Mouse (Mus musculus) frontal cortex, postnatal 25 days (tissue): ENCODE results near the gene Bet1l.
"Not testable (repeated sequence)": the region's sequence is repeated elsewhere in the genome, so short reads cannot be mapped to it uniquely, and the experiment has no call there.

Experiments
- DNase-seq, 2 experiments: peaks; one replicate each; pipeline ENCODE4 v3.0.0; 2022; ENCODE audit warnings: low spot score in 2 of 2

The Bet1l gene

DNA sequence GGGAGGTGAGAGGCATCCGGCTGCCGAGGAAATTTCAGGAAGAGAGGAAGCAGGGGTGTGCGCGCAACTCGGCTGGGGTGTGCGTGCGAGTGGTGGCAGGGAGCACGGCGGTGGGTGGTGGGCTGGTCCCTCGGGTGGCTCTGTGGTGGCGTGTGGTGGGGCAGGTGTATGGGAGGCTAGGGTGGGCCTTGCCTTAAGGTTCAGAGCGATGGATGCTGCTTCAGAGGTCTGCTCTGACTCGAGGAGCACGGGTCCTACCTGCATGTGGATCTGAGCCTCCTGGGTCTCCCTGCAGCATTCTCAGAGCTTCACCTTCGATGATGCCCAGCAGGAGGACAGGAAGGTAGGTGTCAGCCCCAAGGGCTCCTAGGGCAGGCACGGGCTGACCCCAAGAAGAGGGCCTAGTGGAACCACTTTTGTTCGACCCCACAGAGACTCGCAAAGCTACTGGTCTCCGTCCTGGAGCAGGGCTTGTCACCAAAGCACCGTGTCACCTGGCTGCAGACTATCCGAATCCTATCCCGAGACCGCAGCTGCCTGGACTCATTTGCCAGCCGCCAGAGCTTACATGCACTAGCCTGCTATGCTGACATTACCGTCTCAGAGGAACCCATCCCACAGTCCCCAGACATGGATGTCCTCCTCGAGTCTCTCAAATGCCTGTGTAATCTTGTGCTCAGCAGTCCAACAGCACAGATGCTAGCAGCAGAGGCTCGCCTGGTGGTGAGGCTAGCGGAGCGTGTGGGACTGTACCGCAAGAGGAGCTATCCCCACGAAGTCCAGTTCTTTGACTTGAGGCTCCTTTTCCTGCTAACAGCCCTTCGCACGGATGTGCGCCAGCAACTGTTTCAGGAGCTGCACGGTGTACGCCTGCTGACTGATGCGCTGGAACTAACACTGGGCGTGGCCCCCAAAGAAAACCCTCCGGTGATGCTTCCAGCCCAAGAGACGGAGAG, at the start of gene Bet1l:
Gene Bet1l (minus strand): TSS at position 28 of the 956 bp plus-strand sequence.
- DNase-seq: no peak

DNA sequence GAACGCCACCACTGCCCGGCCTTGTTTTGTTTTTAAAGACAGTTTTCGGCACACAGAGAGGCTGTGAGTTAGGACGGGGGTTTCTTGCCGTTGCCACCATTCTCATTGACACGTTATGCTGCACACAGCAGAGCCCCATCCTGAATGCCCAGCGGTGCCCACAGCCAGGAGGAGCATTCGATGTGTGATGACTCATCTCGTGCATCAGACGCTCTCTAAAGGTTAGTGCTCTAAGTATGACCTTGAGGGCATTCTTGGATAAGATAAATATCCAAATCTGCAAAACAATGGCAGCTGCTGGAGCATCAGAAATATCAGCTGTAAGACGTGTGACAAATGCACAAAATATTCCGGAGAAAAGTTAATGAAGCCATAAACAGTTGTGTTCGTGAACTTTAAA, 49.8 kb upstream of the Bet1l start:
- no peak for DNase-seq

DNA sequence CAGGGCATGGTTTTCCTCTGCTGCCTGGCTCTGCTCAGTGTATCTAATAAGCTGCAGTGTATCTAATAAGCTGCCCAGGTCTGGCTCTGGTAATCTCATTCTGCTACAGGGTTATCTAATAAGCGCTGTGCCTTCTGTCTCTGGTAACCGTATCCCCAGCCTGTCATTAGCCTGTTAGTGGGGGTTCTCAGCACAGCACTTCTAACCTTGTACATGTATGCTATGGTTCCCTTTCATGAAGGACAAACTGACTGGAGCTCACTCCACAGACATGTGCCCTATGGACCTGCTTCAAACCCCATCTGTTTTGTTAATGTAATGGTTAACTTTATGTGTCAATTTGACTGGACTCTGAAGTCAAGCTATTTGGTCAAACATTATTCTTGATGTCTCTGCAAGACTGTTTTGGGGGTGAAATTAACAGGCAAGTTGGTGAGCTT, 48.3 kb upstream of the Bet1l start:
- no peak for DNase-seq

DNA sequence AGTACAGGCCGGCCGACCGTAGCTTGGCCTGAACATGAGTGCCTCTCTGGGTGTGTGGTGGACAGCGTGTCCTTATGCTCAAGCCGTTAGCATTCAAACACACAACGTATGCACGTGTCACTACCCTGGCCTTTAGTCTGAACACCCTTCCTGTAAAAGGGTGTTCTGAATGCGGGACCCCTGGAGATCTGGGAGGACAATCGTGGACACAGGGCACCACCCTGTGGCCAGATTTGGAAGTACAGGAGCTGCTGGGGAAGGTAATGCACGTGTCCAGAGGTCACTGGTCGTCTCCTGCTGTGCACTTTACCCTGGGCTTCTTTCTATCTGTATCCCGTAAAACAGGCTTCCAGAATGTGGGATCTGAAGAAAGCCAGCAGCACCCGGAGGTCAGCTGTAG, 45.8 kb upstream of the Bet1l start:
- DNase-seq: peak; percentile 68 to 72

DNA sequence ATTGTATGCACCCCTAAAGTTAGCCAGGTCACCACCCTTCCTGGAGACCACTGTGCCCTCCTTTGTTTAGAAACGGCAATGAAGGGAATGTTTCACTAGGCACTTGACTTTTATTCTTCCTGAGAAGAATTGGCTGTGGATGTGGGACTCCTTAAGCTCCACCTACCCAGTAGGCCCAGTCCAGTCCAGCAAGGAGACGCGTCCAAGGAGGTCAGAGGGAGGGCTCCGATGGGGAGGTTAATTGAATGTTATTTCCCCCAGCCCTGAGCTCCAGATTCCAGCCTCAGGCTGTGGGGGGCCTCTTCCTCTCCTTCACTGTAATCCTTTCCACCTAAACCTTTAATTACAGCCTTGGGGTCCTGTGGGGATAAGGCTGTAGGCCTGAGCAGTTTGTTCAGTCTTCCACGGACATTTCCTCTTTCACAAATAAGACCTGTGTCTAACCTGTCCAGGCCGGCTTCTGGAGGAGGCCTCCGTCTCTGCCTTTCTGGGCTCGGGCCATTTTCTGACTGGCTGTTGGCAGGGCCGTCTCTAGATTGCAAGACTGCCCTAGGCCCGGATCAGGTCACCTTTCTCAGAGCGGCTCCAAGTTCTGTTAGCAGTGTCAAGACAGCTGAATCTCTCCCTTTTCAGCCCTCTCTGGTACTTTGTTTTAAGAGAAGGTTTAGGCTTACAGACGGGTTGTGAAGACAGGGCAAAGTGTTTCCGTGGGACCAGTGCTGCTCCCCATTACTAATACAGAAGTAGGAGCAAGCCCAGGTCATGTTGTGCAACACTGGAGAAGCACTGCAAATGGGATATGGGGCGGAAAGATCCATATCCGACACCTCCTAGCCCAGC, 44.9 kb upstream of the Bet1l start:
- no peak for DNase-seq

DNA sequence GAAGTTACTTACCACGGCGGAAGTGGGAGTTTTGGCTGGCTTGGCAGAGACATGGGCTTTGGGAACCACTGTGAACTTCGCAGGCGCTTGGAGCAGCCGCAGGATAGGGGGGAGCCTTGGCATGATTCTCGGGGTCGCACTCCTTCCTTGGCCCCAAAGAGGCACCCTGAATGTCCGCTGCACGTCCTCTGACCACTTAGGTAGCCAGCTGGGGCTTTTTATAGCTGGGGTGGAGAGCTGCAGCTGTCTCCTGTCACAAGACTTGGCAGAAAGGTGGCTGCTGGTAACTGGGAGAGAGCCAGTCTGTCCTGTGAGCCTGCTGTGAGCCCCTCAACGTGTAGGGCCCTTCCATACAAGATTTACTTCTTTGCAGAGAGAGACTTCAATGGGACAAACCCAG, 42.8 kb upstream of the Bet1l start, which contains the start of gene Cox8b:
Gene Cox8b (minus strand): TSS at position 227 of the 400 bp plus-strand sequence.
- no peak for DNase-seq

DNA sequence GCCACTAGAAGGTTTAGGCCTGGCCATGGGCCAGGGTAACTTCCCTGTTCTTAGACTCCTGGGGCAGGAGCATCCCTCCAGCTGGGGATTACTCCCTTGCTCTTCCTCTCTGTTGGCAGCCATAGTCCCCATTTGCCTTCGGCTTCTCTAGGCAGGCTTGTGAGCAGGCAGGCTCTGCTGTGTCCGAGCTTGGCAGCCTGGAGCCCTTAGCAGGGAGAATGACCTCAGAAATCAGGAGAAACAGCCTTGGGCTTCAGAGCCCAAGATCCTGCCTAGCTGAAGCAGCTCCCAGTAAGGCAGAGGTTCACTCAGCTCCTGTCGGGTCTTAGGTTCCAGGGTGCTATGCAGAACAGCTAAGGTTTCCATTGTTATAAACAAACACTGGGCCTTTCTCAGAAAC, 41.7 kb upstream of the Bet1l start:
- no peak for DNase-seq

DNA sequence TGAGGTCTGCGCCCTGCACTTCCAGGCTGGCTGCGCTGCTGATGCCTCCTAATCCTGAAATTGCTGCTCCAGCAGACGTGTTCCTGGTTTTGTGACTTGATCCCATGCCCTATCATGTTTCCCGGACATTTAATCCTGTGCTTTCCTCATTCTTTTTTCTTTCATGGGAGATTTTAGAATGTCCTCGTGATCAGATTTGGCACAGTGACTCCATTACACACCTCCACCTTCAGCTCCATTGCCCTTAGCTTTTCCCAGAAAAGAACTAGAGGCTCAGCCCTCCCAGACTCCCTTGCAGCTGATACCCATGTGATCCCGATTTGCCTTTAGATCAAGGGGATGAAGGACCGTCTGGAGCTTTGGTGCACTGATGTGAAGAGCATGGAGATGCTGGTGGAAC, 40.5 kb upstream of the Bet1l start:
- no peak for DNase-seq

DNA sequence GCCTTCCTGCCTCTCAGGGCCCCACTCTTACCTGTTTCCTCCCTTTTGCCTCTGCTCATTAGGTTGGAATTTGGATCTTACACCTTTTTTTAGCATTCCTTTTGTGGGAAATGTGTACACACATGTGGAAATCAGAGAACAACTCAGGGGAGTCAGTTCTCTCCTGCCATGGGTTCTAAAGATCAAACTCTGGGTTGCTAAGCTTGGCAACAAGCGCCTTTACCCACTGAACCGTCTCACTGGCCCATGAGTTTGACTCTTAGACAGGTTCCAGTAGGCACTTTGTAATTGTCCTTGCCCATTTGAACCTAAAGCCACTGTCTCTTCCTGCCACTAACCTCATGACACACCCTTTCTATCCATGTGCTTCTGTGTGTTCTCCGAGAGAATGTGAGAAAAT, 37.2 kb upstream of the Bet1l start:
- no peak for DNase-seq

DNA sequence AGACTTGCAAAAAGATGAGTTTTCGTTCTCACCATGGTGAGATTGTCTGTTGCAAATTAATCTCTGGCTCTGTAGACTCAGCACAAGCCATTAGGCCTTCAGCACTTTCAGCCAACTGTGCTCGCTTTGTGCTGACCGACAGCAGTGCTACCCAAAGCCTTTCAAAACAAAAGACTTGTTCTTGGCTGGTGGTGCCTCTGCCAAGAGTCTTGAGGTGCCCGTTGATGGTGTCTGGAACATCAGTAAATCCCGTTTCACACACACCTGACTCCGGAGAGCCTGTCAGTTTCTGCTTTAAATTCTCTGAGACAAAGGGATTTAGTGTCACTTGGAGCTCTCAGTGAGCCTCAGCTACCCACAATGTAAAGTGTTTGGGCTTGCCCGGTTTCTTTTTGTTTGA, 36.7 kb upstream of the Bet1l start:
- DNase-seq: no peak

DNA sequence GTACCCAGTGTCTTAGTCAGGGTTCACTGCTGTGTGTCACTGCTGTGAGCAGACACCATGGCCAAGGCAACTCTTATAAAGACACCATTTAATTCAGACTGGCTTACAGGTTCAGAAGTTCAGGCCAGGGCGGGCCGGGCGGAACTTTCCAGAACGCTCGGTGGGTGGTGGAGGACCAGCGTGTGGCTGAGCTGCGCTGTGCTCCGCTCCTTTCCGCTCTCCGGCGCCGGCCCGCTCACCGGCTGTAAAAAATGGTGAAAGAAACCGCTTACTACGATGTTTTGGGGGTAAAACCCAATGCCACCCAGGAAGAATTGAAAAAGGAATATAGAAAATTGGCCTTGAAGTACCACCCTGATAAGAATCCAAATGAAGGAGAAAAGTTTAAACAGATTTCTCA, 33.3 kb upstream of the Bet1l start:
- not testable (repeated sequence) for DNase-seq

DNA sequence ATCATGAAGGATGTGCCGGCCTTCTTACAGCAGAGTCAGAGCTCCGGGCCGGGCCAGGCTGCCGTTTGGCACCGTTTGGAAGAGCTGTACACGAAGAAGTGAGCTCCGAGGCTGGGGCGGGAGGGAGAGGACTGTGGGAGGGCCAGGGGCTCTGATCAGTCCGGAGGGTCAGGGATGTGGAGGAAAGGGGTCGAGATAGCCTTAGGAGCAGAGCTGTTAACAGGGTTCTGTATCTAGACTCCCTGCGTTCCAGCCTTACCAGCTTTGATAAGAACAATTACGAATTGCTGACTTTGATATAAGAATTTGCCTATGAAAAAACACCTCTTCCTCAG, 25.1 kb upstream of the Bet1l start:
- no peak for DNase-seq

DNA sequence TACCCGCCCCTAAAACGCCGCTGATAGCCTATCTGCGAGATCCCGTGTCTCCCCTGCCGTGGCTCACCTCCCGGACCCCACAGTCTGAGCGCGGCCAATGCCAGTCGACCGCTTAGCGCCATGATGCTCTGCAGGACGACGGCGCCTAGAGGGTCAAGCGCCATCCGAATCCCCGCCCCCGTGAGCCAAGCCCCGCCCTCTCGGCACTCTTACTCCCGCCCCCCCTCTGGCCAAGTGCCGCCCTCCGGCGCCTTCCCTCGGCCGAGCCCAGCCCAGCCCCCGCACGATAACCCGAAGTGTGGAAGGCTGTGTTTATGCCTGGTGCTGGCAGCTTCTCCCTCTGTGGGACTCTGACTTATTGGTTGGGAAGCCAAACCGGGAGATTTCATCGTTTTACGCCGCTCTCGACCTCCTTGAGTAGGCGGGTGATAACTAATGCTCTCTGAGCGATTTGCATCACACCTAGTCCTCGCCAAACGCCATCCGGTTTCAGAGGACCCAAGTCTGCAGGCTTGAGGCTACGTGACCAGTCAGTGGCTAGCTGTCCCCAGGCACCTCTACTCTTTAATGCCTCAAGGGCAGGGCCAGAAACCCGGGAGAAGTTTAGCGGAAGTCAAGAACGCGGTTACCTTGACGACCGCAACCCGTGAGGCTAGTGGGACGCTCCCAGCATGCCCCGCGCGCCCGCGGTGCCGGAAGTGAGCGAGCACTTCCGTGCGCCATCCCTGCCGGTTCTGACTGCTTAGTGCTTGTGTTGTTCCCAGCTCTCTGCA, 24.5 kb upstream of the Bet1l start, which contains the start of the genes Psmd13 and Sirt3:
Gene Psmd13 (plus strand): TSS at position 273 of the 773 bp plus-strand sequence.
Gene Sirt3 (minus strand): TSS at position 614 of the 773 bp plus-strand sequence.
- peak; percentile 87 to 91 for DNase-seq

DNA sequence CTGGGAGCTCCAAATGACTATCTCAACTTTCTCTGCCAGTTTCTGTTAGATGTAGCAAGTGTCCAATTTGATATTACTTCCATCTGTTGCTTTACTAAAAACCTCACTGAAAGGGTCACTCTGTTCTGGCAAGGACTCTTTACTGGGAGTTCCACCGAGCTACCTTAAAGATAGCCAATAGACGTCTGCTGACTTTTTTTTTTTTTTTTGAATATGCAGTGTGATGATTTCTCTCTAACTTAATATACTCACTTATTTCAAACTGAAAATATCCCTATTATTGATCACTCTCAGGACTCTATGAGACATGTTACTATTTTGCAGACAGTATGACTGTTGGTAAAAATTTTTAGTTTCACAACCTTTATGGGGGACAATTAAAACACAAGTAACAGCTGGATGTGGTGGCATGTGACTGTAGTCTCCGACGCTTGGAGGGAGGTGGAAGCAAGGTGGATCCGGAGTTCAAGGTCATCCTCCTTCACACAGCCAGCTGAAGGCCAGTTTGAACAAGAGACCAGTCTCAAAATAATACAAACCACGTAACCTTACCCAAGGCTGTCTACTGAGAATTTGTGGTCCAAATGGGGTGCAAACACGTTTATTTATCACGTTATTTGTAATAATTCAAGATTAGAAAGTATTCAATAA, 23.6 kb upstream of the Bet1l start:
- DNase-seq: no peak

DNA sequence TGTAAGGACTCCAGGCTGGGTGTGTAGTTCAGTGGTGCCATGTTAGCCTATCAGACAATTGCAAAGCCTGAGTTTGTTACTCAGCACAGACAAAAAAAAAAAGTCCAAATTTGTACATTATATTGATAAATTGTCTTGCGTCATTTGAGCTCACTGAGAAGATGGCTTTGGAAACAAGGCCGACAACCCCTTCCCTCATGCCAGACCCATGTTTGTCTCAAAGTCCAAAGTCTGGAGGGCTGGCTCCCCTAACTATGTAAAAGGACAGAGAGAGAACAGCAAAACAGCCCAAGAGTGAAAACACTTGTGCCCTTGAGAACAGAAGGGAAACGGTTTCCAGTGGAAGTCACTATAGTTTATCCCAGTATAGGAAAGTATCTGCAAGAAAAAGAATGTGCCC, 23.0 kb upstream of the Bet1l start:
- DNase-seq: no peak

DNA sequence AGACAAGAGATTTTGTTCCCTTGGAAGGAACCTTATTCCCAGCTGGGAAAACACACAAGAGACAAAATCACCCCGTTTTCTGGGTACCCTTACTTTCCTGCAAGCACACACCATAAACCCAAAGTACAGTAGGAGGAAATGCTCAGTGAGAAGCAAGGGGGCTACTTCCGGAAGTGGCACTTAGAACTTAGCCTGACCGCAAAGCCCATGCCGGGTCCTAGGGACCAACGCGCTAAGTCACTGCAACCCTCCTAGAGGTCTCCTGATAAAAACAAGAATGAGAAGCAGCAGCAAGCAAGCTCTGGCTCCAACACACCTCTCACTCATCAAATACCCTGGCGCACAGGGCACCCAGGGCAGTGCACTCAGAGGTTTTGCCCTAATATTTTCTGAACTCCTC, 22.0 kb upstream of the Bet1l start:
- DNase-seq: no peak

DNA sequence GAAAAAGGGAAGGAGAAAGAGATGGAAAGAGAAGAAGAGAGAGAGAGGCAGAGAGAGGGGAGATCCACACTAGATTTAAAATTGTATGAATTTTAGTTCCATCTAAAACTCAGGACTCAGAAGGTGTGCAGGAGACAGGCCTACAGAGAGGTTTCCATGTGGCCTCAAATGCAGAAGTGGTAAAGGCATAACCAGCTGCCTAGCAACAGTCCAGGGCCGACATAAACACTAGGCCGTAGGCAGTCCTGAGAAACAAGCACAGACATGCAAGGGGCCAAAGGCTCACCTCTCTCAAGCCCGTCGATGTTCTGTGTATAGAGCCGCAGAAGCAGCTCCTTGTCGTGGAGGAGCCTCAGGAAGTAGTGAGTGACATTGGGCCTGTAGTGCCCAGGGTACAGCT, 20.0 kb upstream of the Bet1l start:
- DNase-seq: no peak

DNA sequence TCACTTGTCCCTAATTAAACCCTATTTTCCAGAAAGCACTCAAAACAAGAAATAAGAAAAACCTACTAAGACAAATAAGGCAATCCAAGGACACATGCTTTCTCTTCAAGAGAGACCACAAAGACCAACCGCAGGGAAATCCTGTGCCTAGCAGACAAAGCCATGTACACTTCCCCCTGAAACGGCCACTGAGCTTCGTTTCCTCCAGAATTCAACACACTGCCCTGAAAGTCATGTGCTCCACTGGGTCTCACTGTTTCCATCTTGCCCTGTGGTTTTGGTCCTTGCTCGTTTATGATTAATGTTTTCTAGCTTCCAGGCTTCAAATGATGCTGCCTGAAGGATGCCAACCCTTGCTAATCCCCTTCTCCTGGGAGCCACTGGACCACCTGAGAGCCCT, 16.8 kb upstream of the Bet1l start:
- DNase-seq: no peak

DNA sequence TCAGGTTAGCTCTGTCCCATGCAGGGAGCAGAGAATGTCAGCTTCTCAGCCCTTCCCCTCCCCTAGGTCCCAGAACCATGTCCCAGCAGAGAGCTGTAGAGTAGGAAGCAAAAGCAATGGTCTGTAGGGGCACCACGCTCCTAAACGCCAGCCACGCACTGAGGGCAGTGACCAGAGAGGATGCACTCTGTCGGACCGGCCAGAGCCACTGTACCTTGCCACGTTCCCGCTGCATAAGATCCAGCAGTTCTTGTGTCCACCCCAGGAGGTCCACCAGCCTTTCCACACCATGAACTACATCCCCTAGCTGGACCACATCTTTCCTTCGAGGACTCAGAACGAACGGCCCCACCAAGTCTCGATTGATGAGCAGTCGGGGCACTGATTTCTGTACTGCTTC, 7.4 kb upstream of the Bet1l start:
- DNase-seq: no peak

DNA sequence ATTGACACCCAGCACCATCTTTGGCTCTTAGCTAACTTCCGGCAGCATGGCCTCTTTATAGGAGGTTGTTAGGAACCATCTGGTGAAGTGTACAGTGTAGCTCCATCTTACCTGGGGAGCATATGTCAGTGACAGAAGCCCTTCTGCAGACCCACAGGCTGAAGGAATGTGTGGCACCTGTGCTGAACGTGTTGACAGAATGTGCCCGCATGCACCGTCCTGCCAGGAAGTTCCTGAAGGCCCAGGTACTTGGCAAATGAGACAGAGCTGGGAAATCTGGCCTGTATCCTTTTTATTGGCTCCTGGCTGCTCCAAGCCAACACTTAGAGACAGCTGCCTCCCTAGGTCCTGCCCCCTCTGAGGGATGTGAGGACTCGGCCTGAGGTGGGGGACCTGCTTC, 3.4 kb upstream of the Bet1l start:
- DNase-seq: no peak

DNA sequence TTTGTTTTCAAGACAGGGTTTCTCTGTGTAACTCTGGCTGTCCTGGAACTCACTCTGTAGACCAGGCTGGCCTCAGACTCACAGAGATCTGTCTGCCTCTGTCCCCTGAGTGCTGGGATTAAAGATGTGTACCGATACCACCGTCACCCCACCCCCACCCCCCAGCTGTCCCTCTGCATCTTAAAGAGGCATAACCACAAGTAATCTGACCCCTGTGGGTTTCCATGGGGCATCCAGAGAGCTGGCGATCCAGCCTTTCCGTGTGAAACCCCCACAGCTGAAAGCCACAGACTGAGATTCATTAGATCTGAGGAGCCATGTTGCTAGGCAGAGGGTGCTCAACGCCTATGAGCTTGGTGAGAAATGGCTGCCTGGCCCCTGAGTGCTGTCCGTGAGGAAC, 2.6 kb upstream of the Bet1l start:
- no peak for DNase-seq
